Mouse (Mus musculus) frontal cortex, postnatal 36 days (tissue): Measurements from ENCODE around the gene Fhl3.
"Not testable (repeated sequence)": the region's sequence is repeated elsewhere in the genome, so short reads cannot be mapped to it uniquely, and the experiment has no call there.

Source experiments
- DNase-seq, 2 experiments: peaks; one replicate each; pipeline ENCODE4 v3.0.0; 2022; ENCODE audit warnings: low spot score in 2 of 2

Gene Fhl3

DNA sequence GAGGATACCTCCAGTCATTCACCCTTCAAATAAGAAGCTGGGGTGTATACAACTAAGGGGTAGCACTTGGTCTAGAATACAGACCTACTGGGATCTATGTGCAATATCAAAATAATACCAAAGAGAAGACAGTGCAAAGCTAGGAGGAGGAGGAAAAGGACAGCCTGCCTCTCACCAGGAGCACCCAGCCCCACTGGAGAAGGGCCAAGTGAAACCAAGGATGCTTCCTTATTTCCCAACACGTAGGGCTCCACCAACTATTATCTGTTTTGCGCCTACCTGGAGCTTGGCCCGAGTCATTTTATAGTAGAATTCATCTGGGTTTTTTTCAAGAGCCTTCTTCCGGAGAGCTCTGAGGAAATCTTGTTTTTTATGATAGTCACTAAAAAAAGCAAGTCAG is 17.0 kb upstream of the Fhl3 start:
- no peak for DNase-seq

- no peak for DNase-seq
Observed at GRCm38 (mm10) chr4:124685004-124685403, 15.5 kb upstream of the Fhl3 start.

GRCm38 (mm10) chr4:124685453-124685852 is 15.0 kb upstream of the Fhl3 start:
- no peak for DNase-seq

GRCm38 (mm10) chr4:124685897-124686402 is 14.6 kb upstream of the Fhl3 start:
- DNase-seq = no peak

DNA sequence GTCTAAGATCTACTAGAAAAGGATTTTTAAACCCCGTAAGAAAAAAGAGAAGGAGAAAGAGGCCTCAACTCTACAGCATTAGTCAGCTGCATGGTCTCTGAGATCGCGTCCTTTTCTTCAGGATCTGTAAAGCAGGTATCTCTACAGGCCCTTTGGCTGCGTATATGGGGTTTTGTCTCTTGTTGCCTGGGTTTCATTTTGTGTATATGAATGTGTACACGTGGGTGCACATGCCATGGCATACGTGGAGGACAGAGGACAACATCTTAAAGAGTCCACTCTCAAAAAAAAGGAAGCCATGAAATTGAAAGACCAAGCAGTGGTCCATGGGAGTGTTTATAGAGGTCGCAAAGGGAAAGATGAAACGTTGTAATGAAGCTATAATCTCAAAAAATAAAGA is 9.0 kb upstream of the Fhl3 start:
- no peak for DNase-seq

DNA sequence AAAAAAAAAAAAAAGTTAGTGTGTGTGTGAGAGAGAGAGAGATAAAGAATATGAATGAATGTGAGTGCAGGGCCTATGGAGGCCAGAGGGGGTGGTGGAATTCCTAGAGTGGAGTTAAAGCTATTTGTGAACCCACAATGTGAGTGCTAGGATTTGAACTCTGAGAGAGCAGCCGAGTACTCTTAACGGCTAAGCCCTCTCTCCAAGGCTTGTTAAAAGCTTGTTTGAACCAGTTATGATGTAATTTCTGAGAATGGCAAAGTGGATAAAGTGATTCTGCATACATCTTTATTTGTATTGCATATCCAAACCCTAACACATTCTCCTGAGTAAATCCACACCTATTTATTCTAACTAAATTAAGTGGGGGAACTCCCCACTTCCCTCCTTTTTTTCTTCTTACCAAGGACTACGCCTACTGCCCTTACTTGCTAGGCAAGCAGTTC is 8.1 kb upstream of the Fhl3 start:
- DNase-seq = no peak

DNA sequence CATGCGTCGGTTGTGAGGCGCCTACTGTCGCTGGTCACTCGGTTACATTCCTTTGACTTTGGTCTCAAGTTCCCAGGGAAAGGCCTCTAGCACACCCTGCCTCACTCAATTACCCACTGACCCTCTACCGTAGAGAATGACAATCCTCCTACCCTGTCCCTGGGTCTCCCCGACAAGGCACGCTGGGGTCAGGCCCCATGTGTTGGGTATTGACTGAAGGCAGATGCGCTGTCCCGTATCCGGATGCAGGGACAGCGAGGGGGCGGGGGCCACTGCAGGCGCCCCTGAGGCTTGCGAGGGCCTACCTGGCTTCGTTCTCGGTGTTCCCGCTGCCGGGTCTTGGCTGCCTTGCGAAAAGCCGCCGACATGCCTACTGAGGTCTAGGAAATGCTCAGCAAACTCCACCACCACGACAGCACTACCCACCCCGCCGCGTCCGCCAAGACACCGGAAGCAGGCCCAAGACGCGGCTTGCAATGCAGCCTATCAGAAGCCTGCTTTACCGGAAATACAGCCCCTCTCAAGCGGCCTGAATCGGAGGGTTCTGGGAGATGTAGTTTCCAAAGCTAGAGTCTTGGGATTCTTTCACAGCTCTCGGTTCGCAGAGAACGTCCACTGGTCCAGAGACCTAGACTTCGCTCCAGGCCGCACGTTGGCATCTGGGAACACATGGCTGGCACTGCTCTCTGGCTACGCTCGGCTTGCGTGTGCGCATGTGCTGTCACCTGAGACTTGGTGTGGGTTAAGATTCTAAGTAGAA is 7.2 kb upstream of the Fhl3 start, which contains the start of gene Utp11:
Utp11 (minus strand) TSS at position 466 of the 760 bp plus-strand sequence.
- DNase-seq = peak; percentile 83 to 86

- DNase-seq = no peak
Observed at GRCm38 (mm10) chr4:124694572-124694971, 5.9 kb upstream of the Fhl3 start.

- DNase-seq = no peak
Observed at GRCm38 (mm10) chr4:124695786-124696516, 4.5 kb upstream of the Fhl3 start.

DNA sequence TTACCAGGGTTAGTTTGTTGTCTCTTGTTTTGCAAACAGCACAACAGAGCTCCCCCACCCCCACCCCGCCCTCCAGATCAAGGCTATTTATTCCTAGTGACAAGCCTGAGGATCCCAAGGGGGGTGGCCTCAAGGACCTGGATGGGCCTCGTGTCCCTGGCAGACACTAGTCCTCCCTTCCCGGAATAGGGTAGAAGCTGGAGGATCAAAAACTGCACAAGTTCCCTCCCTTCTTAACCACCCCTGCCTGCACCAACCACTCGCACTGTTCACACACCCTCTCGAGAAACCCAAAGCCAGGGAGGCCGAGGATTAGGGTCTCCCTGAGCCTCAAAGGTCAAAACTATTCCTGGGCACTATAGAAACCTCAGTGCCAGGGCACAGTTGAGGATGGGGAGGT is 710 bp upstream of the Fhl3 start:
- DNase-seq = no peak

DNA sequence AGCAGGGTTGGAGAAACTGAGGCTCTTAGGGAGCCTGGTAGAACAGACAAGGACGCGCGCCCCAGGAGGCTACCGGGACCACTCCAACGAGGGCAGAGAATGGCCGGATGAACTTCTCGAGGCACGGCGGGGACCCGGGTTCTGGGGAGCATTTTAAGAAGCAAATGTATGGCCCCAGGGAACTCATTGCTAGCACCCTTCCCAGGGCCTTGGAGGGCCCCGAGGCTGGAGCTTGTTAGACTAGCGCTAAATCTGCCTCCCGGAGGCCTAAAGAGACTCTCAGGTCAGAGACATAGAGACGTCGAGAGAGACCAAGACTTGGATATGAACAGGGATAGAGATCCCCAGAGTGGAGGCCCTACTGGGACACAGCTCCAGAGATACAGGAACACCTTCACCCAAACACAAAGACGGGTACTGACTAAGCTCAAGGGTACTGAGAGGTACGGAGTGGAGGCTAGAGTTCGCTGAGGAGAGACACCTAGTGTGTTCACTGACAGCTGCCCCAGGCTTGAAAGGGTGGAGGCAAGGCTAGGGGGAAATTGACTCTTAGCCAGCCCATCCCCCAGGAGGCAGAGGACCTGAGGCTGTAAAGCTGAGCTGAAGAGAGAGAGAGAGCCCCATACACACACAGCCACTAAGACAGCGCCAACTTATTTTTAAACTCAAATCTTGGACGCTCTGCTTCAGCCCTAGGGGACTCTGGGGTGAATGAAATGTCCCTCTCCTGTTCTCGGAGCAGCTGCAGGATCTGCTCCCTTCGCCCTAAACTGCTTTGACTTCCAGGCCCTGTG is 748 bp downstream of the Fhl3 start:
- DNase-seq = no peak

GRCm38 (mm10) chr4:124701916-124702315 is 1.4 kb downstream of the Fhl3 start:
- no peak for DNase-seq

- no peak for DNase-seq
Observed at GRCm38 (mm10) chr4:124703406-124703805, 2.9 kb downstream of the Fhl3 start.

GRCm38 (mm10) chr4:124703881-124704796 is 3.6 kb downstream of the Fhl3 start:
- DNase-seq = no peak

DNA sequence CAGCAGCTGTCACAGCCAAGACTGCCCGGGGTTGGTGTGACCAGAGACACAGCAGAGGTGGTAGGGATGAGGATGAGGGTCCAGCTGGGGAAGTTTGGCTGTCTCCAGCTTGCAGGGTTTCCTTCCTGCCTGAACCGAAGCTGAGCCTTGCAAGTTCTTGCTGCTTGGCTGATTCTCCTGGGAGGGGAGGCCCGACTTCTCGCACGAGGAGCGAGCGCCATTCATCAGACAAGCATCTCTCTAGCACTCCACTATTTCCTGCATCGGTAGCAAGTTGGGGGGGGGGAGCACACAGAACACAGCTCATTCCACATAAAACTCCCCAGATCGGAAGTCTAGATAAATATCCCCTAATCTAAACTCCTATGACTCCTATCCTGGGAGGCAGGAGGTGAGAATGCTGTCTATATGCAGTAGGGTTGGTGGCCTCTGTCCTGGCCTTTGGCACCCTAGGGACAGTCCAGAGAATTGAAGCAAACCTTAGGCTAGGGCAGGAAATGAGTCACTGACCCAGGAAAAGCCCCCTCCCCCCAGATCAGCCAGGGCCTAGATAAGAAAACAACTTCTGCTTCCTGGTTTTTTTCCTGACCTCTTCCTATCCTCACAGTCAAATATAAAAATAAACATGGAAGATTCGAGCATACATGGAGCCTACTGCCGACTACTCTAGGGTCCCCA is 4.4 kb downstream of the Fhl3 start:
- no peak for DNase-seq

DNA sequence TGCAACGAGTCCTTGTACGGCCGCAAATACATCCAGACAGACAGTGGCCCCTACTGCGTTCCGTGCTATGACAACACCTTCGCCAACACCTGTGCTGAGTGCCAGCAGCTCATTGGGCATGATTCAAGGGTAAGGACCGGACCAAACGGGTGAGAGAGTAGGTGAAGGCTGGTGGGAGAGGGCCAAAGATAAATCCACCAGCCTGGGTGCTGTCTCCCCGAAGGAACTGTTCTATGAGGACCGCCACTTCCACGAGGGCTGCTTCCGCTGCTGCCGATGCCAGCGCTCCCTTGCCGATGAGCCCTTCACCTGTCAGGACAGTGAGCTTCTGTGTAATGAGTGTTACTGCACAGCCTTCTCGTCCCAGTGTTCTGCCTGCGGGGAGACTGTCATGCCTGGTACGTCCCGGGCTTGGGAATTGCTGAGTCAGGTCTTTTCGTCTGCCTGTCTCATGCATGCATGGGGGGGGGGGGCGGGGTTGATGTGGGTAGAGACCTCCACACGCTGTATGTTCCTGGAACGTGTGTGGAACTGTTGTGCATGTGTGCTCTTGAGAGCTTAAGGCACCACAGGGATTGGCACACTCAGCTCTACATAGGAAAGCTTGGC is 5.3 kb downstream of the Fhl3 start:
- no peak for DNase-seq

GRCm38 (mm10) chr4:124707381-124708199 is 7.1 kb downstream of the Fhl3 start:
- not testable (repeated sequence) for DNase-seq

DNA sequence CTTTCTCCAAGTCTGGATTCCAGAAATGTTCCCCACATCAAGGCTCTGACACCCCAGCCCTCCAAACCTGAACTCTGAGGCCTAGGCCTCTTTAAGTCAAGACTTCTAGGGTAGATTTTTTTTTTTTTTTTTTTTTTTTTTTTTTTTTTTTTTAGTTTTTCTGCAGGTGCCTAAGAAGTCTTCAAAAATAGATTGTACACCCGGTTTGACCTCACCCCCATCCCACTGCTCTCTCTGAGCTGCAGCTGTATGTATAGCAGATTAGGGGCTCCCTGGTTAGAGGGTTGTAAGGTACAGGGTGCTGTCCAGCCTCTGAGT is 7.7 kb downstream of the Fhl3 start:
- DNase-seq = not testable (repeated sequence)
